Mouse (Mus musculus) lung, embryonic 14.5 days (tissue): ENCODE measurements at regions not wholly inside any gene's neighbourhood (a gene's known extent, or its start where the extent isn't known, plus 50 kb on each side); places are given as distances from the start of the nearest gene placed in this dataset.

Source experiments
- ATAC-seq: fragments of 200-750 bp; cut with Nextera tagmentation; 2 replicates; pipeline ENCODE4 v1.8.0; 2017; ENCODE audit warnings: mild to moderate bottlenecking, moderate TSS enrichment, moderate library complexity; ENCODE audit not compliant: insufficient read depth
- DNase-seq: peaks from one replicate; pipeline ENCODE4 v3.0.0-alpha.2; 2015
- H3K27ac ChIP-seq: fragments of 300-500 bp; sonication (generic); 2 replicates; pipeline ENCODE4 v1.5.1; 2014; ENCODE audit warnings: low read depth, mild to moderate bottlenecking, moderate library complexity
- H3K27me3 ChIP-seq: fragments of 300-500 bp; sonication (generic); 2 replicates; pipeline ENCODE4 v1.6.1; 2014; ENCODE audit warnings: low read length, control low read depth; ENCODE audit not compliant: insufficient read depth
- H3K36me3 ChIP-seq: fragments of 300-500 bp; sonication (generic); 2 replicates; pipeline ENCODE4 v1.6.1; 2014; ENCODE audit warnings: control low read depth; ENCODE audit not compliant: insufficient read depth
- H3K4me1 ChIP-seq: fragments of 300-500 bp; sonication (generic); 2 replicates; pipeline ENCODE4 v1.6.1; 2014; ENCODE audit warnings: antibody characterized with exemption, control low read depth; ENCODE audit not compliant: insufficient read depth
- H3K4me2 ChIP-seq: fragments of 300-500 bp; sonication (generic); 2 replicates; pipeline ENCODE4 v1.6.1; 2014; ENCODE audit warnings: mild to moderate bottlenecking
- H3K4me3 ChIP-seq: fragments of 300-500 bp; sonication (generic); 2 replicates; pipeline ENCODE4 v1.5.1; 2014; ENCODE audit warnings: low read depth, low read length
- H3K9ac ChIP-seq: fragments of 300-500 bp; sonication (generic); 2 replicates; pipeline ENCODE4 v1.6.1; 2014
- H3K9me3 ChIP-seq: fragments of 300-500 bp; sonication (generic); 2 replicates; pipeline ENCODE4 v1.6.1; 2016; ENCODE audit warnings: low read depth, low read length, control low read depth
- CTCF ChIP-seq: IDR thresholded peaks from 2 replicates; pipeline ENCODE4 v1.5.1; 2016; ENCODE audit warnings: antibody characterized with exemption, low read depth
- whole genome bisulfite sequencing: fragments of 180-500 bp; shearing (Covaris S2); extraction: QIAGEN DNeasy Blood & Tissue Kit; methylation state at CpG from one replicate; pipeline ENCODE4 v1.1.7; 2014; 5-methylcytosine and 5-hydroxymethylcytosine counted together

- Histone ChIP-seq H3K36me3 (no peaks in the 10 kb centered on the region), H3K27me3 (no peaks in the 10 kb centered on the region), H3K4me3 (no peak overlapping the region), H3K4me1 (no peaks in the 10 kb centered on the region), H3K27ac (no peak overlapping the region), H3K9ac (no peak overlapping the region), H3K9me3 (no peaks in the 10 kb centered on the region), H3K4me2 (no peak overlapping the region)
- no peak for TF ChIP-seq CTCF
- ATAC-seq (no peak), DNase-seq (no peak)
- WGBS: 92% methylated on average over 6 of the region's 6 CpGs
Measured at GRCm38 (mm10) chr8:87228777-87229176, 243.6 kb downstream of the Cbln1 start.

GRCm38 (mm10) chr8:87225504-87226425 is 246.6 kb downstream of the Cbln1 start:
- Histone ChIP-seq H3K4me1 (no peaks in the 10 kb centered on the region), H3K36me3 (no peaks in the 10 kb centered on the region), H3K4me2 (no peak overlapping the region), H3K27me3 (no peaks in the 10 kb centered on the region), H3K9me3 (no peaks in the 10 kb centered on the region), H3K9ac (no peak overlapping the region), H3K4me3 (no peak overlapping the region), H3K27ac (no peak overlapping the region)
- ATAC-seq: no peak; the same call in 1 of the 2 replicates
- 74% methylated on average over 11 of the region's 11 CpGs for WGBS
- TF ChIP-seq CTCF: no peak
- DNase-seq: no peak

GRCm38 (mm10) chr8:87220581-87220980 is 251.8 kb downstream of the Cbln1 start:
- Histone ChIP-seq H3K4me2 (no peak overlapping the region), H3K27me3 (no peaks in the 10 kb centered on the region), H3K27ac (no peak overlapping the region), H3K36me3 (no peaks in the 10 kb centered on the region), H3K4me1 (no peaks in the 10 kb centered on the region), H3K9ac (no peak overlapping the region), H3K9me3 (no peaks in the 10 kb centered on the region), H3K4me3 (no peak overlapping the region)
- WGBS: 68% methylated on average over 6 of the region's 6 CpGs
- TF ChIP-seq CTCF: no peak
- ATAC-seq: no peak
- DNase-seq: no peak

- Histone ChIP-seq H3K27me3 (no peaks in the 10 kb centered on the region), H3K4me2 (no peak overlapping the region), H3K4me3 (no peak overlapping the region), H3K9ac (no peak overlapping the region), H3K4me1 (no peaks in the 10 kb centered on the region), H3K36me3 (no peaks in the 10 kb centered on the region), H3K27ac (no peak overlapping the region), H3K9me3 (no peaks in the 10 kb centered on the region)
- DNase-seq: peak; percentile 59
- 14% methylated on average over 6 of the region's 6 CpGs for WGBS
- ATAC-seq: no peak
- peak; percentile 80 for TF ChIP-seq CTCF
Measured at GRCm38 (mm10) chr8:87218956-87219482, 253.4 kb downstream of the Cbln1 start.

DNA sequence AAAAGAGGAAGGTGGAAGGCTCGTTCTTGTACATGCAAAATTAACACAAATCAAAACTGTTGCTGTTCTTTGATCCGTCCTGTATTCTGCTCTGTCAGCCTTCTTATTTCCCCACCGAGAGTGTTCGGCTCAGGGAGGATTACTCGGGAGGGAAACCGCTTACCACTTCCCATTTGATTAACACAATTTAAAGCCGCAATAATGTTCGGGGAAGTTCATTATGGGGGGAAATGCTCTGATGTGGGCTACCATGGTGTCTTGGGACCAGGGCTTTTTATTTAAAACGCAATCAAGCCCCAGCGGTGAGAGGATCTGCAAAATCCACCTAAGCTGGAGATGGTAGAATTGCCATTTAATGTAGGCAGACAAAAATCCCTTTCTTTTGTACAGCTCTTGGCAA is 257.4 kb downstream of the Cbln1 start:
- no peak overlapping the region for H3K4me3 ChIP-seq
- no peaks in the 10 kb centered on the region for H3K27me3 ChIP-seq
- no peak overlapping the region for H3K9ac ChIP-seq
- H3K36me3 ChIP-seq: no peaks in the 10 kb centered on the region
- ATAC-seq (no peak), DNase-seq (no peak)
- no peak for TF ChIP-seq CTCF
- no peak overlapping the region for H3K27ac ChIP-seq
- no peak overlapping the region for H3K4me2 ChIP-seq
- H3K4me1 ChIP-seq: no peaks in the 10 kb centered on the region
- H3K9me3 ChIP-seq: no peaks in the 10 kb centered on the region
- 74% methylated on average over 10 of the region's 10 CpGs for WGBS

DNA sequence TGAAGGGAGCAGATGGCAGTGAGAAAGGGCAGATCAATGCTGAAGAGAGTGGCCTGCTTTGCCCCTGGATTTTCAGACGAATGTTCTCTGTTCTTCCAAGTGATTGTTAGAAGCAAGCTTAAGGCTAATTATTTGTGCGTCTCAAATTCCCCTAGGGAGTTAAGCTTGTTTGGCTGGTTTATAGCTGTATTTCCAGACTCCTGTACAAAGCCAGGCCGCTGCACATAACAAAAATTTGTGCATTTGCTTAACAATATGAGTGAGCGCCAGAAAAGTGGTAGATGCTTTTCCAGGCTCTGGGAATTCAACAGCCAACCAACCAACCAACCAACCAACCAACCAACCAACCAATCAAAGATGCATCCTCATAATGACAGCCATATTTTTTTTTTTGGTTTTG is 261.9 kb downstream of the Cbln1 start:
- no peaks in the 10 kb centered on the region for H3K36me3 ChIP-seq
- no peak for ATAC-seq
- TF ChIP-seq CTCF: no peak
- H3K9me3 ChIP-seq: no peaks in the 10 kb centered on the region
- DNase-seq: no peak
- H3K4me1 ChIP-seq: no peaks in the 10 kb centered on the region; the same call in 1 of the 2 replicates
- no peak overlapping the region for H3K9ac ChIP-seq
- no peaks in the 10 kb centered on the region for H3K27me3 ChIP-seq
- no peak overlapping the region for H3K4me2 ChIP-seq
- H3K27ac ChIP-seq: no peak overlapping the region
- WGBS: 70% methylated on average over 4 of the region's 4 CpGs
- H3K4me3 ChIP-seq: no peak overlapping the region

GRCm38 (mm10) chr8:87209295-87209694 is 263.1 kb downstream of the Cbln1 start:
- Histone ChIP-seq H3K9ac (no peak overlapping the region), H3K9me3 (no peaks in the 10 kb centered on the region), H3K4me3 (no peak overlapping the region), H3K27ac (no peak overlapping the region), H3K36me3 (no peaks in the 10 kb centered on the region), H3K4me2 (no peak overlapping the region), H3K4me1 (no peaks in the 10 kb centered on the region; the same call in 1 of the 2 replicates), H3K27me3 (no peaks in the 10 kb centered on the region)
- no peak for TF ChIP-seq CTCF
- 76% methylated on average over 1 of the region's 1 CpGs for WGBS
- ATAC-seq: no peak
- no peak for DNase-seq
